In genomic region chr2:157262506-157262905, GRCm38 (mm10) we compare ENCODE assay signal across 16 mouse cellular contexts. TPM values are rescaled to one million over a fixed set of nuclear protein-coding genes. Genes with fewer than 3 reads are reported as not detected.
"Had no signal": no experiment of that assay in that cellular context is flagged by ENCODE, and none has a peak within 500 bp of the region (broad histone marks: within the 10 kb centered on the region; RNA-seq: fewer than 3 reads in every experiment).

No protein-coding gene starts in this region.

- H3K27me3 ChIP-seq: kidney, embryonic 15.5 days; limb, embryonic 15.5 days; midbrain, embryonic 15.5 days; neural tube, embryonic 12.5 days had no signal

- H3K27ac ChIP-seq: kidney, embryonic 15.5 days; limb, embryonic 15.5 days; liver, embryonic 12.5 days; midbrain, embryonic 10.5 days; midbrain, embryonic 15.5 days; neural tube, embryonic 12.5 days had no signal

- H3K4me3 ChIP-seq: kidney, embryonic 15.5 days; limb, embryonic 15.5 days; liver, embryonic 12.5 days; midbrain, embryonic 10.5 days; midbrain, embryonic 15.5 days; neural tube, embryonic 12.5 days had no signal

- H3K4me2 ChIP-seq: kidney, embryonic 15.5 days; limb, embryonic 15.5 days; liver, embryonic 12.5 days; midbrain, embryonic 15.5 days; neural tube, embryonic 12.5 days had no signal

- ATAC-seq: liver, embryonic 12.5 days; lung, postnatal 0 days; midbrain, embryonic 15.5 days had no signal

- H3K9me3 ChIP-seq: kidney, embryonic 15.5 days; limb, embryonic 15.5 days; liver, embryonic 12.5 days; midbrain, embryonic 10.5 days; midbrain, embryonic 15.5 days; neural tube, embryonic 12.5 days had no signal

- H3K9ac ChIP-seq: kidney, embryonic 15.5 days; limb, embryonic 15.5 days; liver, embryonic 12.5 days; midbrain, embryonic 15.5 days; neural tube, embryonic 12.5 days had no signal

- H3K36me3 ChIP-seq: kidney, embryonic 15.5 days; limb, embryonic 15.5 days; liver, embryonic 12.5 days; midbrain, embryonic 10.5 days; midbrain, embryonic 15.5 days; neural tube, embryonic 12.5 days had no signal

- H3K4me1 ChIP-seq: kidney, embryonic 15.5 days; liver, embryonic 12.5 days; midbrain, embryonic 10.5 days; midbrain, embryonic 15.5 days; neural tube, embryonic 12.5 days had no signal

- DNase-seq: kidney, adult 2 months; kidney, postnatal 25 days; layer of hippocampus, adult 9-11 months; layer of hippocampus, postnatal 36 days; lung, postnatal 4 days; spleen, adult 18-20 months; thymus, postnatal 14 days had no signal

RNA-seq across cellular contexts. Expression of gene Mroh8, which starts 16.8 kb away (rescaled TPM):
- total RNA-seq: monocyte, adult 5-6 weeks; neutrophil, adult 5-6 weeks had no signal
